Mouse (Mus musculus) CH12.LX (cell line): ENCODE measurements around the gene Ccdc85a. TPM values are rescaled to one million over a fixed set of nuclear protein-coding genes. Genes with fewer than 3 reads are reported as not detected.

Experiments
- DNase-seq: peaks from one replicate; pipeline ENCODE4 v3.0.0-alpha.2; 2013; ENCODE audit errors: extremely low read depth
- H3K27ac ChIP-seq: 2 replicates; pipeline ENCODE4 v1.5.1; 2012; ENCODE audit warnings: low read depth, mild to moderate bottlenecking, control low read depth, moderate library complexity; ENCODE audit not compliant: insufficient read depth
- H3K27me3 ChIP-seq: replicated peaks from 2 replicates; pipeline ENCODE3; 2012; ENCODE audit warnings: inconsistent platforms
- H3K36me3 ChIP-seq, 2 experiments: replicated peaks in 1 of 2; 2 replicates each; pipeline versions ENCODE3 to v1.6.1; 2012; ENCODE audit warnings: inconsistent platforms in 1 of 2, low read length in 1 of 2, mild to moderate bottlenecking in 1 of 2, mixed read lengths in 1 of 2, moderate library complexity in 1 of 2; ENCODE audit not compliant: control insufficient read depth in 1 of 2, insufficient read depth in 1 of 2
- H3K4me1 ChIP-seq, 2 experiments: 2 replicates each; pipeline ENCODE4 v1.6.1; 2012; ENCODE audit warnings: inconsistent platforms in 1 of 2, moderate library complexity in 1 of 2; ENCODE audit not compliant: insufficient read depth in 2 of 2, control insufficient read depth in 1 of 2
- H3K4me2 ChIP-seq: 2 replicates; pipeline ENCODE4 v1.6.1; 2012; ENCODE audit warnings: low read depth, mild to moderate bottlenecking, control low read depth; ENCODE audit not compliant: poor library complexity, insufficient read depth, severe bottlenecking
- H3K4me3 ChIP-seq, 3 experiments: fragments of 150-350 bp in 1 of 3; sonication (generic) in 1 of 3; replicated peaks in 1 of 3; 2 replicates each; pipeline versions ENCODE3 to v1.5.1; 2011 to 2012; ENCODE audit warnings: low read depth in 2 of 3, low read length in 2 of 3, mild to moderate bottlenecking in 2 of 3, moderate library complexity in 2 of 3, control low read depth in 1 of 3, improper control_type of control experiment in 1 of 3, inconsistent platforms in 1 of 3, mixed read lengths in 1 of 3; ENCODE audit not compliant: poor library complexity in 1 of 3
- H3K79me2 ChIP-seq: replicated peaks from 2 replicates; pipeline ENCODE4 v1.6.1; 2012; ENCODE audit warnings: mild to moderate bottlenecking, moderate library complexity; ENCODE audit not compliant: control insufficient read depth, poor library complexity, insufficient read depth, severe bottlenecking; ENCODE audit errors: extremely low read depth
- H3K9ac ChIP-seq: 2 replicates; pipeline ENCODE4 v1.6.1; 2012; ENCODE audit warnings: low read depth, mild to moderate bottlenecking, control low read depth, moderate library complexity; ENCODE audit not compliant: insufficient read depth
- H3K9me3 ChIP-seq: replicated peaks from 2 replicates; pipeline ENCODE3; 2012; ENCODE audit warnings: low read length, inconsistent platforms, mixed read lengths
- BHLHE40 ChIP-seq: IDR thresholded peaks from 2 replicates; pipeline ENCODE4 v1.6.1; 2011; ENCODE audit warnings: mild to moderate bottlenecking, low read depth, low read length, improper control_type of control experiment
- CHD1 ChIP-seq: IDR thresholded peaks from 2 replicates; pipeline ENCODE4 v1.6.1; 2012; ENCODE audit warnings: low read depth, low read length, improper control_type of control experiment, inconsistent platforms
- CHD2 ChIP-seq: IDR thresholded peaks from 2 replicates; pipeline ENCODE4 v1.6.1; 2011; ENCODE audit warnings: low read length, improper control_type of control experiment
- CTCF ChIP-seq, 2 experiments: IDR thresholded peaks in 1 of 2; conservative IDR thresholded peaks in 1 of 2; 2 replicates each; pipeline ENCODE4 v1.5.1; 2011 to 2012; ENCODE audit warnings: low read depth in 2 of 2, low read length in 2 of 2, improper control_type of control experiment in 1 of 2, inconsistent platforms in 1 of 2, mild to moderate bottlenecking in 1 of 2, moderate library complexity in 1 of 2
- ELF1 ChIP-seq: IDR thresholded peaks from 2 replicates; pipeline ENCODE4 v1.6.1; 2014; ENCODE audit warnings: low read depth, mild to moderate bottlenecking, inconsistent platforms, low read length, improper control_type of control experiment
- EP300 ChIP-seq: IDR thresholded peaks from 2 replicates; pipeline ENCODE4 v1.6.1; 2011; ENCODE audit warnings: low read length, improper control_type of control experiment
- ETS1 ChIP-seq: conservative IDR thresholded peaks from 2 replicates; pipeline ENCODE4 v1.6.1; 2012; ENCODE audit warnings: low read depth, mild to moderate bottlenecking, inconsistent platforms, low read length, improper control_type of control experiment, moderate library complexity
- GABPA ChIP-seq: IDR thresholded peaks from 2 replicates; pipeline ENCODE4 v1.6.1; 2012; ENCODE audit warnings: low read depth, low read length, improper control_type of control experiment, inconsistent platforms; ENCODE audit not compliant: insufficient replicate concordance
- HCFC1 ChIP-seq: IDR thresholded peaks from 2 replicates; pipeline ENCODE4 v1.6.1; 2012; ENCODE audit warnings: low read depth, mild to moderate bottlenecking, inconsistent platforms, low read length, improper control_type of control experiment
- IRF4 ChIP-seq: IDR thresholded peaks from 2 replicates; pipeline ENCODE4 v1.6.1; 2014; ENCODE audit warnings: low read depth, mild to moderate bottlenecking, inconsistent platforms, low read length, improper control_type of control experiment
- JUN ChIP-seq: IDR thresholded peaks from 2 replicates; pipeline ENCODE4 v1.6.1; 2011; ENCODE audit warnings: low read depth, mild to moderate bottlenecking, low read length, improper control_type of control experiment, moderate library complexity; ENCODE audit not compliant: insufficient read depth
- KAT2A ChIP-seq: IDR thresholded peaks from 2 replicates; pipeline ENCODE4 v1.6.1; 2012; ENCODE audit warnings: low read length, improper control_type of control experiment, inconsistent platforms; ENCODE audit not compliant: insufficient replicate concordance
- MAFK ChIP-seq: IDR thresholded peaks from 2 replicates; pipeline ENCODE4 v1.6.1; 2011; ENCODE audit warnings: low read length, improper control_type of control experiment; ENCODE audit not compliant: insufficient replicate concordance
- MAZ ChIP-seq: IDR thresholded peaks from 2 replicates; pipeline ENCODE4 v1.6.1; 2012; ENCODE audit warnings: low read depth, mild to moderate bottlenecking, inconsistent platforms, low read length, improper control_type of control experiment, moderate library complexity
- MEF2A ChIP-seq: IDR thresholded peaks from 2 replicates; pipeline ENCODE4 v1.6.1; 2014; ENCODE audit warnings: low read depth, mild to moderate bottlenecking, inconsistent platforms, low read length, improper control_type of control experiment, borderline replicate concordance
- POLR2A ChIP-seq: IDR thresholded peaks from 2 replicates; pipeline ENCODE4 v1.6.1; 2011; ENCODE audit warnings: low read depth, mild to moderate bottlenecking, improper control_type of control experiment, low read length
- RAD21 ChIP-seq: IDR thresholded peaks from 2 replicates; pipeline ENCODE4 v1.6.1; 2011; ENCODE audit warnings: low read depth, mild to moderate bottlenecking, low read length, improper control_type of control experiment, moderate library complexity
- RCOR1 ChIP-seq: conservative IDR thresholded peaks from 2 replicates; pipeline ENCODE4 v1.6.1; 2012; ENCODE audit warnings: low read depth, mild to moderate bottlenecking, inconsistent platforms, low read length, improper control_type of control experiment
- SIN3A ChIP-seq: IDR thresholded peaks from 2 replicates; pipeline ENCODE4 v1.6.1; 2012; ENCODE audit warnings: low read length, improper control_type of control experiment, inconsistent platforms
- TBP ChIP-seq: conservative IDR thresholded peaks from 2 replicates; pipeline ENCODE4 v1.6.1; 2011; ENCODE audit warnings: low read depth, low read length, improper control_type of control experiment
- UBTF ChIP-seq: IDR thresholded peaks from 2 replicates; pipeline ENCODE4 v1.6.1; 2012; ENCODE audit warnings: low read depth, mild to moderate bottlenecking, inconsistent platforms, low read length, improper control_type of control experiment, moderate library complexity
- USF1 ChIP-seq: IDR thresholded peaks from 2 replicates; pipeline ENCODE4 v1.6.1; 2014; ENCODE audit warnings: low read depth, mild to moderate bottlenecking, inconsistent platforms, low read length, improper control_type of control experiment
- ZC3H11A ChIP-seq: IDR thresholded peaks from 2 replicates; pipeline ENCODE4 v1.6.1; 2012; ENCODE audit warnings: low read depth, mild to moderate bottlenecking, inconsistent platforms, low read length, improper control_type of control experiment
- ZMIZ1 ChIP-seq: IDR thresholded peaks from 2 replicates; pipeline ENCODE4 v1.6.1; 2012; ENCODE audit warnings: low read depth, mild to moderate bottlenecking, inconsistent platforms, low read length, improper control_type of control experiment
- ZNF384 ChIP-seq: IDR thresholded peaks from 2 replicates; pipeline ENCODE4 v1.6.1; 2012; ENCODE audit warnings: low read depth, low read length, improper control_type of control experiment, inconsistent platforms
- dilution Hi-C: fragments of 300-500 bp; cut with MboI; formaldehyde crosslinking; loops from 2 replicates; pipeline ENCODE4 v1.14.3; 2020; ENCODE audit warnings: low sequenced_read_pairs; ENCODE audit not compliant: extremely low pct_unique_long_range_greater_than_20kb, extremely low pct_ligation_motif_present
- in situ Hi-C: fragments of 300-500 bp; cut with MboI; formaldehyde crosslinking; loops from 3 replicates; pipeline ENCODE4 v1.14.3; 2019; ENCODE audit warnings: low sequenced_read_pairs, low pct_ligation_motif_present, low pct_unique_long_range_greater_than_20kb, mixed read lengths
- polyA plus RNA-seq: library from polyadenylated mRNA; unstranded; fragments of >175 nt; gene quantifications from 2 replicates; pipeline ENCODE4 v1.2.1, GENCODE M21; 2012; ENCODE audit warnings: low read depth; ENCODE audit not compliant: insufficient read length
- total RNA-seq, 2 experiments: library from RNA; depleted of rRNA; stranded (reverse); fragments of 300-350 nt in 1 of 2; fragments of >200 nt in 1 of 2; gene quantifications; 2 replicates each; pipeline ENCODE4 v1.2.3; 2012 to 2014

Gene Ccdc85a
- total and polyA plus RNA-seq, 3 experiments, result not detected

DNA sequence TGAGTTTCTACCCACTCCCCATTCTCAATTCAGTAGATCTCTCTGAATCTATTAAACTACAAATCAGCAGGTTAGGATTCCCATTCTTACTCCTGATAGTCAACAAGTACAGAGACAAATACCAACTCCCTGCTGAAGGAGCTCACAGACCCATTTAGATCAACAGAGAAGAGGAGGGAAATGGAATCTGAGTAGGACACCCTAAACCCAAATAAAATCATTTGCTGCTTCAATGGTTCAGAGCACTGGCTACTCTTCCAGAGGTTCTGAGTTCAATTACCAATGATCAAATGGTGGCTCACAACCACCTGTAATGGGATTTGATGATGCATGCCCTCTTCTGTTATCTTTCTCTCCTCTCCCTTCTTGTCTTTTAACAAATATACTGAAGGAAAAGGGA, 82.9 kb downstream of the Ccdc85a start:
- no peak overlapping the region for H3K9ac ChIP-seq
- no peaks in the 10 kb centered on the region for H3K36me3 ChIP-seq
- H3K9me3 ChIP-seq, result no peaks in the 10 kb centered on the region
- no peaks in the 10 kb centered on the region for H3K27me3 ChIP-seq
- no peaks in the 10 kb centered on the region for H3K4me1 ChIP-seq
- TF ChIP-seq CHD1 (no peak), RCOR1 (no peak), ZNF384 (no peak)
- H3K79me2 ChIP-seq, result no peaks in the 10 kb centered on the region
- H3K27ac ChIP-seq, result no peak overlapping the region
- no peak overlapping the region for H3K4me3 ChIP-seq
- in situ Hi-C loops (no loop called here), dilution Hi-C loops (no loop called here)
- DNase-seq, result no peak
- no peak overlapping the region for H3K4me2 ChIP-seq

DNA sequence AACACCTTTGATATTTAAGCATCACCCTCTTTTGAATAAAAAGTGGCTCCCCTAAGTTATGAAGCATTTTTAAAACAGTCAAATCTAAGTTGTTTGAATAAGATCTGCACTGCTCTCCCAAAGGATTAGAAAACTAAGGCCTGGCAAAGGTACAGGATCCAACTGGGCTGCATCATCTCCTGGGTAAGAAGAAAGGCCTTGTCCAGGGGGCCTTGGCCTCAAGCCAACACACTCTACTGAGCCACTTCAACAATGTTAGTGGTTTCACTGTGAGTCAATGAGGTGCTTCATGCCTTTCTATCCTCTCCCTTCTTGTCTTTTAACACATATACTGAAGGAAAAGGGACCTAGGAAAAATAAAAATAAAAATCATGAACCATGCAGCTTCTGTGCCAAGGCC, 87.1 kb downstream of the Ccdc85a start:
- dilution Hi-C loops, result no loop called here
- TF ChIP-seq USF1 (no peak), GABPA (no peak), MAFK (no peak), KAT2A (no peak), TBP (no peak), CTCF (conservative IDR thresholded peaks at IDR 0.05 in 1 of 2, IDR thresholded peaks at IDR 0.05 in 1 of 2; ENCODE audit: low read depth in 2 of 2, low read length in 2 of 2) (no peak), BHLHE40 (no peak), POLR2A (no peak), ETS1 (no peak), ZC3H11A (no peak), SIN3A (no peak)

GRCm38 (mm10) chr11:28493362-28493761, 90.8 kb downstream of the Ccdc85a start:
- Histone ChIP-seq H3K79me2 (no peaks in the 10 kb centered on the region), H3K4me3 (no peak overlapping the region), H3K9me3 (no peaks in the 10 kb centered on the region), H3K27me3 (no peaks in the 10 kb centered on the region), H3K4me1 (no peaks in the 10 kb centered on the region), H3K4me2 (no peak overlapping the region), H3K9ac (no peak overlapping the region), H3K36me3 (no peaks in the 10 kb centered on the region), H3K27ac (no peak overlapping the region)
- in situ Hi-C loops (no loop called here), dilution Hi-C loops (no loop called here)
- no peak for DNase-seq
- TF ChIP-seq USF1 (no peak), CHD2 (no peak), CHD1 (no peak), TBP (no peak), RAD21 (no peak), BHLHE40 (no peak), SIN3A (no peak), CTCF (conservative IDR thresholded peaks at IDR 0.05 in 1 of 2, IDR thresholded peaks at IDR 0.05 in 1 of 2; ENCODE audit: low read depth in 2 of 2, low read length in 2 of 2) (no peak), JUN (no peak), MAZ (no peak), UBTF (no peak), HCFC1 (no peak), ELF1 (no peak), EP300 (no peak), MEF2A (no peak), IRF4 (no peak), ZMIZ1 (no peak)

More for the DNA sequence above, 87.1 kb downstream of the Ccdc85a start:
- no peaks in the 10 kb centered on the region for H3K9me3 ChIP-seq
- no peaks in the 10 kb centered on the region for H3K36me3 ChIP-seq
- no peak overlapping the region for H3K4me2 ChIP-seq
- no peaks in the 10 kb centered on the region for H3K4me1 ChIP-seq
- no peak overlapping the region for H3K9ac ChIP-seq
- no peak for DNase-seq
- in situ Hi-C loops, result no loop called here
- no peak overlapping the region for H3K4me3 ChIP-seq
- no peak overlapping the region for H3K27ac ChIP-seq
- no peaks in the 10 kb centered on the region for H3K79me2 ChIP-seq
- H3K27me3 ChIP-seq, result no peaks in the 10 kb centered on the region
